Mouse (Mus musculus): ENCODE data around the gene Mapkapk2. TPM values are rescaled to one million over a fixed set of nuclear protein-coding genes. Genes with fewer than 3 reads are reported as not detected.

Mapkapk2 gene
- total RNA-seq, 1 experiment from 2014 or later: 134 TPM

DNA sequence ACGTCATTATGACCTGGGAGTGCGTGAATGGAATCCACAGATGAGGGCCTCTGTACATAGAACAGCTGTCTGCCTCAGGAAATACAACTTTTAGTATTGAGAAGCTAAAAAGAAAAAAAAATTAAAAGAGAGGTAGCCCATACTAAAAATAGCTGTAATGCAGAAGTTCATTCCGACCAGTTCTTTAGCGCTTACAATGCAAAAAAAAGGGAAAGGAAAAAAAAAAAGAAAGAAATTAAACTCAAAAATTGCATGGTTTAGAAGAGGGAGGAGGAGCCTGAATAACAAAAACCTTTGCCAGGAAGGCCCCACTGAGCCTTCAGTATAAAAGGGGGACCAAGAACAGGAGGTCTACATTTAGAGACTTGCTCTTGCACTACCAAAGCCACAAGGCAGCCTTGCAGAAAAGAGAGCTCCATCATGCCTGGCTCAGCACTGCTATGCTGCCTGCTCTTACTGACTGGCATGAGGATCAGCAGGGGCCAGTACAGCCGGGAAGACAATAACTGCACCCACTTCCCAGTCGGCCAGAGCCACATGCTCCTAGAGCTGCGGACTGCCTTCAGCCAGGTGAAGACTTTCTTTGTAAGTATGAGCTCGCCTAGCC is 78.0 kb downstream of the Mapkapk2 start, which contains the start of gene Il10:
Gene Il10, plus strand, starts transcription at position 354 of the 607 bp plus-strand sequence.
- no peak for DNase-seq

- DNase-seq: no peak
These were observed 81.7 kb downstream of the Mapkapk2 start for GRCm38 (mm10) chr1:131015879-131016278.

DNA sequence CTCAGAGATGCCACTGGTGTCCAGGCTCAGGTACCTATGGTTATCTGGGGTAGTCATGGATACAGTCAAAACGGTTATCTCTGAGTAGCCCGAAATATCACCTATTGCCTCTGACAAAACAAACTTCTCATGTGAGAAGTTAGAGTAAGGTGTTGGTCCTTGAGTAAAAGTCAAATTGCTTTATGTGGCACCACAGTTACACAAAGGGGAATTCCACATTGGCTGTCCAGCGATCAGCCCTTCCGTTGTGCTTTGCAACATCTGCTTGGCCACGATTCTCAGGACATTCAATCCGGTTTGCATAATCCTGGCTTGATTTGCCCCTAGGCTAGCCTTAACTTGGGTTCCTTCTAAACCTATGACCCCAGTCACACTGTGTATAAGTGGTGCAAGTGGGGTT is 82.3 kb downstream of the Mapkapk2 start:
- DNase-seq: no peak

DNA sequence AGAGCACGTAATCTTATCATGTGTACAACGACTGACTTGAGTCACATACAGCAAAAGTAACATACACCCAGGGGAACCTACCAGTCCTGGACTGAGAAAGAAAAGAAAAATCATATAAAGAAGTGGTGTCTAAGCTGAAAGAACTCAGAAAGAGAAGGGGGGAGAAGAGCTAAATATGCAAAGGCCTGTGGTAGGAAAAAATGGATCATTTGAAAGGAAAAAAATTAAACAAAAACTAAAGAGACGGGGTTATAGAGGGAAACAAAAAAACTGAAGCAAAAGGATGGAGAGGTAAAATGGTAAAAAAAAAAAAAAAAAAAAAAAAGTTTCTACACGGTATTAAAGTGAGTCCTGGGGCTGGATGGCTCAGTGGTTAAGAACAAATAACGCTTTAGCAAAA is 83.7 kb downstream of the Mapkapk2 start:
- DNase-seq: no peak

DNA sequence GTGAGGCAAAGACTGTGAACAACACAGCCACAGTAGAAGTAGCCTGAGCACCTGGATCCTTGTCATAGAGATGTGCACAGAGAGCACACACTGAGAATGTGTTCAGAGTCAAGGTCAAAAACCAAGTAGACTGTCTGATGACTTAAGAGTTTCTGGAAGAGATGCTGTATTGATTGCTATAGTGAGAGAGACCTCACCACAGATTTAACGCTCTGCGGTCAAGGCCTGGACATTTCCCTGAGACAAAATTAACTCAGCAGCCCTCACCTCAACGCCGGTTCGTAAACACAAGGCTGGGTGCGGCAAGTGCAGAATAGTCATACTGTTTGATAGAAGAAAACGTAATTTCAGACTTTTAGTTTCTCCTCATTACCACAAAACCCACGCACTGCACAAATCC is 85.1 kb downstream of the Mapkapk2 start:
- DNase-seq: no peak

DNA sequence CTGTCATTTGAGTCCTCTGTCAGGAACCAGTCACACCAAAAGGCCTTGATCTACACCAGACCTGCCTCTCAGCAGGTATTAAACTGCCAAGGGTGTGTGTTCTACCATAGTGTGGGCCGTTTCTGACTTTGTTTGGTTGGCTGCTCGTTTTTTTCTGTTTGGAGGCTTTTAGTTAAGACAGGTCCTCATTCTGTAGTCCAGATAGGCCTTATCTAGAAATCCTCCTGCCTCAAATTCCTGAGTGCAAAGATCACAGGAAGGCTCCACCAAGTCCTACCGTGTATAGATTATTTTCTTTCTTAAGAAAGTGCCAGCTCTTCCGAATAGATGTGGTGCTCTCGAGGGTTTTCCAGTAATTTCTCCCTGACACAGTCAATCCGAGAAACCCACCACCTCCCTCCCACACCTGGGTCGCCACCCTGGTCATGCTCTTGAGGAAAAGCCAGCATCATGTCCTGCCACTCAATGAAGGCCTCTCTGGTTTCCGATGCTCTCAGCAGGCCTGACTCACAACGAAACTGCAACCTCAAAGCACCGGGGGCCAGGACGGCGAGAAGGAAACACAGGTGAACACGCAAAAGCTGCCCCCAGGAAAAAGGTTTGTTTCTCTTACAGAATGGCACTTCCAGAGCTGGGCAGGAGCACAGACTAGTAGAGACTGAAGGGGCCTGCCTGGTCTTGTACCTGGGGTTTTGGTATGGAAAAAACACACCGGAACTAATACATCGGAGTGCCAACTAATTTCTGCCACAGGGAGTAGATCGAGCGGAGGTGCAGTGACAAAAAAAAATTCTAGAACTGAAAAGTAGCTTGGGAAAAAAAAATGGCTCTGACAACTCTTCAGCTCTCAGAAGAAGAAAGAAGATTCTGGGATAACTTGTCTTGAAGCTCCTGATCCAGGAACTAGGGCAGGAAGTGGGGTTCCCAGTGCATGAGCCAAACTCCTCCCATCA is 87.1 kb downstream of the Mapkapk2 start:
- no peak for DNase-seq

DNA sequence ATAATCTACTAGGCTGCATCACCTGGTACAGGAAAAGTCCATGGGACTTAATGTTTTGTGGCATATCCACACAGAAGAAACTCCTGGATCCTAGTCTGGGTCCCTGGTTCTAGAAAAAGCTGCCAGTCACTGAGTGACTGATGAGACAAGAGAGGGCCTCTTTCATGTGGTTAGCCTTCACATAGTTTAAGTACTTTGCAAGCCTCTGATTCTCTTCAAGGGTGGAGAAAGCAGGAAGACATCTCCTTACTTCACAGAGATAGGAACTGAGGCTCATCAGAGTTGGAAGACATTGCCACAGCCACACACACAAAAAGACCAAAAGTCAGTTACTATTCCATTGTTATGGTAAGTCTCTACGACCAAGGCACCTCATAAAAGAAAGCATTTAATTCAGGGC is 91.6 kb downstream of the Mapkapk2 start:
- no peak for DNase-seq

Other genes starting within 250 kb of the Mapkapk2 start
- gene Fcmr, start 232.2 kb downstream of the Mapkapk2 start, total RNA-seq (2021): 0.76 and 1.1 TPM in 2 replicates
- not detected in 2 replicates for gene Il24, start 210.4 kb downstream of the Mapkapk2 start, total RNA-seq (2021)
- gene Il20, start 186.4 kb downstream of the Mapkapk2 start, total RNA-seq (2021): not detected in 2 replicates
- not detected in 2 replicates for gene Il19, start 157.7 kb downstream of the Mapkapk2 start, total RNA-seq (2021)
- gene Il10, start 78.0 kb downstream of the Mapkapk2 start, total RNA-seq (2021): not detected in 2 replicates
- 4.9 and 5.4 TPM in 2 replicates for gene Dyrk3, start 40.5 kb upstream of the Mapkapk2 start, total RNA-seq (2021)
- gene Eif2d, start 55.4 kb upstream of the Mapkapk2 start, total RNA-seq (2021): 46.7 and 48.9 TPM in 2 replicates
- gene Rassf5, start 147.4 kb upstream of the Mapkapk2 start, total RNA-seq (2021): 12.8 and 13.1 TPM in 2 replicates
- gene Ikbke, start 181.8 kb upstream of the Mapkapk2 start, total RNA-seq (2021): 13.2 and 18.5 TPM in 2 replicates